Comparison of ENCODE assay signal across 8 mouse cellular contexts in the genomic region with DNA sequence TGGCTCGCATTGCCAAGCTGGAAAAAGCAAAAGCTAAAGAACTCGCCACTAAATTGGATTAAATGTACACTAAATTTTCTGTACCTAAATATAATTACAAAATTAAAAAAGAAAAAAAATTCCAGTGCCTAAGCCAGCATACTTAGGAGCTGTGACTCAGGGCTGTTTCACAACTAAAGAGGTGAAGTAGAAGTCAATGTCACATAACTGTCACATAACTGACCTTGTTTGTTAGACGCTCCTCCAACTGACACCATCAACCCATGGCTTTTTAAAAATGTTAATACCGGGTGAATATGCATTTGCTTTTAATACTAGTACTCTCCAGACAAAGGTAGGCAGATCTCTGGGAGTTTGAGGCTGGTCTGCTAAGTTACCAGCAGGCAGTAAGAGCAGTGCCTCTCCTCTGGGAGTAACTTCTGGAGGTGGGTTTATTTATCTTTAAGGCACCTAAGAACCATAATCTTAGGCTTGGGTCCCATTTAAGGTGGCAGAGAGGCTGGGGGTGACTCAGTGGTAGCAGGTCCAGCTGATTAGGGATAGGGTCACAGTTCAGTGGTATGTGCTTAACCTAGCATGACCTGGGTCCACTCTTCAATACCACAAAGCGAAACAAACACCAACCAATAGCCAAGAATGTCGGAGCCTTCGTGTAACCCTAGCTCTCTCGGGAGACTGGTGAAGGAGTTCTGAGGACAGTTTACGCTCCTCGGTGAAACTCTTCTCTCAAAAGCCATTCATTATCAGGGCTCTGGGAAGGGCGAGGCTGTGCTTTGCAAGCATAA. TPM values are rescaled to one million over a fixed set of nuclear protein-coding genes. Genes with fewer than 3 reads are reported as not detected.
DNase-seq lines count a peak whose midpoint lies in the region; ATAC-seq and TF ChIP-seq lines count a peak whose summit lies in the region.

No protein-coding gene starts in this region.

- H3K4me1 ChIP-seq in forebrain, postnatal 0 days (ENCODE audit: insufficient read depth): peaks cover 12% of the 10 kb centered on the region
- peaks cover 52% of the 10 kb centered on the region for H3K4me1 ChIP-seq in liver, embryonic 15.5 days (replicated peaks)

- H3K9me3 ChIP-seq in forebrain, postnatal 0 days (ENCODE audit: low read length): no peaks in the 10 kb centered on the region
- no peaks in the 10 kb centered on the region for H3K9me3 ChIP-seq in liver, embryonic 15.5 days (replicated peaks)

- H3K4me2 ChIP-seq in forebrain, postnatal 0 days (ENCODE audit: low read depth): peak overlapping the region; percentile 69
- H3K4me2 ChIP-seq in liver, embryonic 15.5 days: peak overlapping the region; percentile 81

- H3K4me3 ChIP-seq in C2C12 (ENCODE audit: insufficient read depth, poor library complexity, severe bottlenecking): peak overlapping the region; percentile 84
- peak overlapping the region; percentile 59; the same call in 1 of the 2 replicates for H3K4me3 ChIP-seq in forebrain, postnatal 0 days (ENCODE audit: low read depth, low read length)
- peak overlapping the region; percentile 89 for H3K4me3 ChIP-seq in liver, embryonic 15.5 days (replicated peaks)

- no peak for ATAC-seq in forebrain, postnatal 0 days
- ATAC-seq in liver, embryonic 15.5 days (ENCODE audit: insufficient read depth): no peak

- H3K27me3 ChIP-seq in C2C12 (ENCODE audit: control insufficient read depth, insufficient read depth, insufficient read length): no peaks in the 10 kb centered on the region
- no peaks in the 10 kb centered on the region for H3K27me3 ChIP-seq in forebrain, postnatal 0 days (ENCODE audit: insufficient read depth, low read length)
- no peaks in the 10 kb centered on the region for H3K27me3 ChIP-seq in liver, embryonic 15.5 days

- peak; percentile 55 for DNase-seq in adrenal gland, adult 2 months
- no peak for DNase-seq in adrenal gland, postnatal 25 days
- no peak for DNase-seq in forebrain, postnatal 0 days
- DNase-seq in right cerebral cortex, postnatal 14 days: no peak
- no peak for DNase-seq in layer of hippocampus, adult 11-12 months (ENCODE audit: low spot score)
- no peak for DNase-seq in thymus, postnatal 36 days

- WGBS in forebrain, postnatal 0 days: 80% methylated on average over 11 of the region's 11 CpGs
- WGBS in liver, embryonic 15.5 days (ENCODE audit: insufficient replicate concordance): 42% methylated on average over 11 of the region's 11 CpGs

- H3K27ac ChIP-seq in forebrain, postnatal 0 days (ENCODE audit: low read depth, low read length): no peak overlapping the region
- peak overlapping the region; percentile 95 for H3K27ac ChIP-seq in liver, embryonic 15.5 days (replicated peaks)

- peak overlapping the region; percentile 67 for H3ac ChIP-seq in C2C12 (ENCODE audit: control insufficient read depth, insufficient read length, low read depth)

- H3K9ac ChIP-seq in forebrain, postnatal 0 days: no peak overlapping the region
- peak overlapping the region; percentile 97 for H3K9ac ChIP-seq in liver, embryonic 15.5 days

- peaks cover 67% of the 10 kb centered on the region for H3K79me2 ChIP-seq in C2C12 (ENCODE audit: control insufficient read depth, insufficient read depth)

- TF ChIP-seq CTCF in C2C12 (IDR thresholded peaks at IDR 0.05; ENCODE audit: control insufficient read depth, insufficient read depth, insufficient read length): no peak
- no peak for TF ChIP-seq CTCF in forebrain, postnatal 0 days (IDR thresholded peaks at IDR 0.05; ENCODE audit: low read depth)

- H3K36me3 ChIP-seq in C2C12 (ENCODE audit: control insufficient read depth, insufficient read depth): peaks cover 16% of the 10 kb centered on the region
- H3K36me3 ChIP-seq in forebrain, postnatal 0 days (ENCODE audit: insufficient read depth): peaks cover 8% of the 10 kb centered on the region
- H3K36me3 ChIP-seq in liver, embryonic 15.5 days (replicated peaks): peaks cover 12% of the 10 kb centered on the region

- peaks cover 46% of the 10 kb centered on the region for H3K79me3 ChIP-seq in C2C12 (ENCODE audit: low read depth)

TF ChIP-seq in C2C12, 6 proteins besides CTCF, POLR2A, EP300 and RAD21:
- TF ChIP-seq MYOG (IDR thresholded peaks at IDR 0.05; ENCODE audit: control insufficient read depth, extremely low read depth, insufficient read length) (no peak), CEBPB (IDR thresholded peaks at IDR 0.05; ENCODE audit: low read depth) (peak; percentile 45)
TF ChIP-seq in C2C12: peak in this region for 1.

RNA-seq across cellular contexts. Expression of gene Coq9, which starts 1.5 kb away (rescaled TPM):
- total RNA-seq in adrenal gland, adult 2 months (2021): 100 to 1,000 TPM; 186 to 208 TPM
- 538 and 543 TPM in 2 replicates for polyA plus RNA-seq in adrenal gland, adult 2 months (2012; rRNA removed)
- total RNA-seq in adrenal gland, postnatal 25 days (2021): 199 and 209 TPM in 2 replicates
- polyA plus RNA-seq in C2C12 (2012; fragmentation: generic; extraction: Trizol): 44.0 TPM
- 87.3 and 89.6 TPM in 2 replicates for total RNA-seq in forebrain, postnatal 0 days (2014; rRNA removed)
- polyA plus RNA-seq in forebrain, postnatal 0 days (2015; fragmentation: Nextera tagmentation; extraction: Ambion mirVana): 45.4 and 52.6 TPM in 2 replicates
- polyA plus RNA-seq in liver, embryonic 15.5 days (2015; fragmentation: Nextera tagmentation; extraction: Ambion mirVana): 50.8 and 55.0 TPM in 2 replicates

RNA-seq across cellular contexts. Expression of gene Ciapin1, which starts 1.5 kb away (rescaled TPM):
- total RNA-seq in adrenal gland, adult 2 months (2021): 100 to 1,000 TPM in 1 of 2 experiments, 10 to 100 TPM in 1; 81.5 to 123 TPM
- polyA plus RNA-seq in adrenal gland, adult 2 months (2012; rRNA removed): 118 and 146 TPM in 2 replicates
- total RNA-seq in adrenal gland, postnatal 25 days (2021): 112 and 175 TPM in 2 replicates
- 115 TPM for polyA plus RNA-seq in C2C12 (2012; fragmentation: generic; extraction: Trizol)
- total RNA-seq in forebrain, postnatal 0 days (2014; rRNA removed): 50.1 and 51.1 TPM in 2 replicates
- polyA plus RNA-seq in forebrain, postnatal 0 days (2015; fragmentation: Nextera tagmentation; extraction: Ambion mirVana): 108 and 120 TPM in 2 replicates
- polyA plus RNA-seq in liver, embryonic 15.5 days (2015; fragmentation: Nextera tagmentation; extraction: Ambion mirVana): 46.6 and 48.2 TPM in 2 replicates

RNA-seq across cellular contexts. Expression of gene Polr2c, which starts 20.6 kb away (rescaled TPM):
- 10 to 100 TPM; 54.5 to 68.0 TPM for total RNA-seq in adrenal gland, adult 2 months (2021)
- 52.0 and 66.6 TPM in 2 replicates for polyA plus RNA-seq in adrenal gland, adult 2 months (2012; rRNA removed)
- 62.1 and 66.2 TPM in 2 replicates for total RNA-seq in adrenal gland, postnatal 25 days (2021)
- polyA plus RNA-seq in C2C12 (2012; fragmentation: generic; extraction: Trizol): 124 TPM
- total RNA-seq in forebrain, postnatal 0 days (2014; rRNA removed): 59.5 and 82.7 TPM in 2 replicates
- polyA plus RNA-seq in forebrain, postnatal 0 days (2015; fragmentation: Nextera tagmentation; extraction: Ambion mirVana): 101 and 119 TPM in 2 replicates
- polyA plus RNA-seq in liver, embryonic 15.5 days (2015; fragmentation: Nextera tagmentation; extraction: Ambion mirVana): 70.5 and 74.1 TPM in 2 replicates

RNA-seq across cellular contexts. Expression of gene Ccl17, which starts 26.4 kb away (rescaled TPM):
- total RNA-seq in adrenal gland, adult 2 months (2021): 1 to 10 TPM in 1 of 2 experiments, not detected in 1; 1.7 TPM
- 0.36 TPM in 1 of 2 replicates, not detected in the other for polyA plus RNA-seq in adrenal gland, adult 2 months (2012; rRNA removed)
- total RNA-seq in adrenal gland, postnatal 25 days (2021): 0.70 TPM in 1 of 2 replicates, not detected in the other
- 0.55 TPM for polyA plus RNA-seq in C2C12 (2012; fragmentation: generic; extraction: Trizol)
- total RNA-seq in forebrain, postnatal 0 days (2014; rRNA removed): not detected in 2 replicates
- polyA plus RNA-seq in forebrain, postnatal 0 days (2015; fragmentation: Nextera tagmentation; extraction: Ambion mirVana): 4.7 and 5.0 TPM in 2 replicates
- polyA plus RNA-seq in liver, embryonic 15.5 days (2015; fragmentation: Nextera tagmentation; extraction: Ambion mirVana): not detected in 2 replicates

RNA-seq across cellular contexts. Expression of gene Dok4, which starts 39.5 kb away (rescaled TPM):
- total RNA-seq in adrenal gland, adult 2 months (2021): 10 to 100 TPM in 1 of 2 experiments, 1 to 10 TPM in 1; 5.8 to 12.4 TPM
- polyA plus RNA-seq in adrenal gland, adult 2 months (2012; rRNA removed): 13.0 and 18.2 TPM in 2 replicates
- total RNA-seq in adrenal gland, postnatal 25 days (2021): 8.8 and 15.3 TPM in 2 replicates
- polyA plus RNA-seq in C2C12 (2012; fragmentation: generic; extraction: Trizol): 6.7 TPM
- total RNA-seq in forebrain, postnatal 0 days (2014; rRNA removed): 123 and 171 TPM in 2 replicates
- 97.5 and 117 TPM in 2 replicates for polyA plus RNA-seq in forebrain, postnatal 0 days (2015; fragmentation: Nextera tagmentation; extraction: Ambion mirVana)
- polyA plus RNA-seq in liver, embryonic 15.5 days (2015; fragmentation: Nextera tagmentation; extraction: Ambion mirVana): 11.0 and 12.9 TPM in 2 replicates
